Mouse (Mus musculus): Measurements from ENCODE around the gene Pagr1b. TPM values are rescaled to one million over a fixed set of nuclear protein-coding genes. Genes with fewer than 3 reads are reported as not detected.

Gene Pagr1b
- total and polyA plus RNA-seq, 2 experiments, result 0.49 to 0.74 TPM

DNA sequence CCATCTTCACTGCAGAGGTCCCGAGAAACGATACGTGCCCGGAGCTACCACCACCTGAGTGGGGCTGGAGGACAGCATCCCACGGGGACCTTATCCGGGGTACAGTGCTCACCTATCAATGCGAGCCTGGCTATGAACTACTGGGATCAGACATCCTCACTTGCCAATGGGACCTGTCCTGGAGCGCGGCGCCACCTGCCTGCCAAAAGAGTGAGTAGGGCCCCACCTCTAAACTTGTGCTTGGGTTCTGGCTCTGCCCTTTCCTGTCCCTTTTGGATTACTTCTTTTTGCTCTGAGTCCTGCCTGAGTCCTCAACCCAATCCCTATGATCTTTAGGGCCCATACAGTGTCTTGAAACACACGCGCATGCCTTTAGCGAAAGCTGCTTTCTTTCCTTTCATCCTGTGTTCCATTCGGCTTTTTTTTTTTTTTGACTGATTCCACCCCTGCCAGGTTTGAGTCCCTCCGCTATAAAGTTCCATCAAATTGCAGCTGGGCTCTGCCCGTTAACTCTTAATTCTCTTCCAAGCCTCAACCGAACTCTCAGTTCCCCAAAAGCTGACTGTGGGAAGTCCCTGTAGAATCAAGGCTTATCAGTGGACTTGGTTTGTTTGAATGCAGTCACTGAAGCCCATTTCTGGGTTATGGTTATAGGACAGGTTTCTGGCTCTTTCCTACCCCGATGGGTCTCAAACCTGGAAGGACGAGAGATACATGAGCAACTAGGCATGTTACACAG is 52.6 kb downstream of the Pagr1b start:
- TF ChIP-seq POLR2A (IDR thresholded peaks at IDR 0.05; ENCODE audit: extremely low read depth, insufficient read depth, low read length), result no peak
- TF ChIP-seq CTCF (IDR thresholded peaks at IDR 0.05; ENCODE audit: low read depth, low read length), result peak; percentile 80

DNA sequence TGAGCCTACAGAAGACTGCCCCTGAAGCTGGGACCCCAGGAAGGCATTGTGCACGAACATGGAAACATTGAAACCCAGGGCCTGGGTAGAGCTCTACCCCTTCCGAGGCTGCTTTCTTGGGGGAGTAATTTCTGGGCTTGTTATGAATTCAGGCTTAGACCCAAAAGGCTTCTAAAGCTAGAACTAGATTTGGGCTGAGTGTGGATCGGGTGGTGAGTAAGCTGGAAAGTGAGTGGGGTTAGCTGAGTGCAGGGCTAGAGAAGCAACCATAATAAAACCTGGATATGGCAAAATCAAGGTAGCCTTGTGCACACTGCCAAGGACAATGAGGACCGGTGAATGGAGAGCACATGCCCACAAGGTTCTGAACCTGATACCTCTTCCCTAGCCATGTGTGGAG is 54.3 kb downstream of the Pagr1b start:
- H3K36me3 ChIP-seq (ENCODE audit: control insufficient read depth, insufficient read depth, low read length), result no peaks in the 10 kb centered on the region
- H3K4me3 ChIP-seq (ENCODE audit: insufficient read depth, low read depth, low read length), result no peak overlapping the region
- H3K79me2 ChIP-seq (ENCODE audit: control insufficient read depth, insufficient read depth, low read length), result no peaks in the 10 kb centered on the region
- no peaks in the 10 kb centered on the region for H3K27me3 ChIP-seq (ENCODE audit: control insufficient read depth, insufficient read depth, low read length)
- 93% methylated on average over 4 of the region's 4 CpGs for WGBS
- TF ChIP-seq CTCF (IDR thresholded peaks at IDR 0.05; ENCODE audit: low read depth, low read length), result no peak
- TF ChIP-seq POLR2A (IDR thresholded peaks at IDR 0.05; ENCODE audit: extremely low read depth, insufficient read depth, low read length), result no peak
- H3K9ac ChIP-seq (ENCODE audit: low read depth, low read length), result no peak overlapping the region
- no peak for DNase-seq (ENCODE audit: extremely low read depth, low read depth, low spot score)
- H3K4me1 ChIP-seq (ENCODE audit: control insufficient read depth, insufficient read depth, low read length), result no peaks in the 10 kb centered on the region
- no peak overlapping the region for H3K27ac ChIP-seq (replicated peaks; ENCODE audit: insufficient read depth, low read depth, low read length)

More for the DNA sequence above, 52.6 kb downstream of the Pagr1b start:
- peak; percentile 18 for DNase-seq (ENCODE audit: extremely low read depth, low read depth, low spot score)
- WGBS, result 35% methylated on average over 19 of the region's 19 CpGs
- Histone ChIP-seq H3K4me1 (ENCODE audit: control insufficient read depth, insufficient read depth, low read length) (no peaks in the 10 kb centered on the region), H3K36me3 (ENCODE audit: control insufficient read depth, insufficient read depth, low read length) (no peaks in the 10 kb centered on the region), H3K27ac (replicated peaks; ENCODE audit: insufficient read depth, low read depth, low read length) (no peak overlapping the region), H3K79me2 (ENCODE audit: control insufficient read depth, insufficient read depth, low read length) (no peaks in the 10 kb centered on the region), H3K9ac (ENCODE audit: low read depth, low read length) (no peak overlapping the region), H3K4me3 (ENCODE audit: insufficient read depth, low read depth, low read length) (no peak overlapping the region), H3K27me3 (ENCODE audit: control insufficient read depth, insufficient read depth, low read length) (no peaks in the 10 kb centered on the region)

- 92% methylated on average over 5 of the region's 5 CpGs for WGBS
- no peak overlapping the region for H3K27ac ChIP-seq (replicated peaks; ENCODE audit: insufficient read depth, low read depth, low read length)
- H3K4me1 ChIP-seq (ENCODE audit: control insufficient read depth, insufficient read depth, low read length), result no peaks in the 10 kb centered on the region
- no peaks in the 10 kb centered on the region for H3K27me3 ChIP-seq (ENCODE audit: control insufficient read depth, insufficient read depth, low read length)
- no peak for TF ChIP-seq CTCF (IDR thresholded peaks at IDR 0.05; ENCODE audit: low read depth, low read length)
- no peak for TF ChIP-seq POLR2A (IDR thresholded peaks at IDR 0.05; ENCODE audit: extremely low read depth, insufficient read depth, low read length)
- no peaks in the 10 kb centered on the region for H3K79me2 ChIP-seq (ENCODE audit: control insufficient read depth, insufficient read depth, low read length)
- no peak overlapping the region for H3K4me3 ChIP-seq (ENCODE audit: insufficient read depth, low read depth, low read length)
- no peak for DNase-seq (ENCODE audit: extremely low read depth, low read depth, low spot score)
- H3K36me3 ChIP-seq (ENCODE audit: control insufficient read depth, insufficient read depth, low read length), result no peaks in the 10 kb centered on the region
- H3K9ac ChIP-seq (ENCODE audit: low read depth, low read length), result no peak overlapping the region
Observed at GRCm38 (mm10) chr7:126961095-126961494, 55.2 kb downstream of the Pagr1b start.

DNA sequence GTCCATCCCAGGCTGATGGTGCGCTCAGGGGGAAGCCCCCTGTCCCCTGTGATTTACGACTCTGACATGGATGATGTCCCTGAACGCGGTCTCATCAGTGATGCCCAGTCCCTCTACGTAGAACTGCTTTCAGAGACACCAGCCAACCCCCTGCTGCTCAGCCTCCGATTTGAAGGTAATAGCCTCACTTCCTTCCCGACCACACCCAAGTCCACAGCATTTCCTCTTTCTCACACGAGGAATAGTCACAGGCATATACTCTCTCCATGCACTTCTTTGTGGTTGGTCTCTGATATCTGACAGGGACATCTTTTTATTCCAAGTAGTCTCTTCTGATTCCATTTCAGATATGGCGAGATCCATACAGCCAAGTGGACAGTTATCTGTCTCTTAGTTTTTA is 56.5 kb downstream of the Pagr1b start:
- Histone ChIP-seq H3K79me2 (ENCODE audit: control insufficient read depth, insufficient read depth, low read length) (no peaks in the 10 kb centered on the region), H3K36me3 (ENCODE audit: control insufficient read depth, insufficient read depth, low read length) (no peaks in the 10 kb centered on the region), H3K4me1 (ENCODE audit: control insufficient read depth, insufficient read depth, low read length) (no peaks in the 10 kb centered on the region), H3K4me3 (ENCODE audit: insufficient read depth, low read depth, low read length) (no peak overlapping the region), H3K27ac (replicated peaks; ENCODE audit: insufficient read depth, low read depth, low read length) (no peak overlapping the region), H3K27me3 (ENCODE audit: control insufficient read depth, insufficient read depth, low read length) (no peaks in the 10 kb centered on the region), H3K9ac (ENCODE audit: low read depth, low read length) (no peak overlapping the region)
- WGBS, result 75% methylated on average over 9 of the region's 9 CpGs
- DNase-seq (ENCODE audit: extremely low read depth, low read depth, low spot score), result no peak
- TF ChIP-seq CTCF (IDR thresholded peaks at IDR 0.05; ENCODE audit: low read depth, low read length) (no peak), POLR2A (IDR thresholded peaks at IDR 0.05; ENCODE audit: extremely low read depth, insufficient read depth, low read length) (no peak)

- no peak for DNase-seq (ENCODE audit: extremely low read depth, low read depth, low spot score)
- H3K79me2 ChIP-seq (ENCODE audit: control insufficient read depth, insufficient read depth, low read length), result no peaks in the 10 kb centered on the region
- H3K9ac ChIP-seq (ENCODE audit: low read depth, low read length), result no peak overlapping the region
- no peaks in the 10 kb centered on the region for H3K36me3 ChIP-seq (ENCODE audit: control insufficient read depth, insufficient read depth, low read length)
- no peak overlapping the region for H3K4me3 ChIP-seq (ENCODE audit: insufficient read depth, low read depth, low read length)
- no peaks in the 10 kb centered on the region for H3K4me1 ChIP-seq (ENCODE audit: control insufficient read depth, insufficient read depth, low read length)
- TF ChIP-seq POLR2A (IDR thresholded peaks at IDR 0.05; ENCODE audit: extremely low read depth, insufficient read depth, low read length) (no peak), CTCF (IDR thresholded peaks at IDR 0.05; ENCODE audit: low read depth, low read length) (no peak)
- peaks cover 6% of the 10 kb centered on the region; the same call in 1 of the 2 replicates for H3K27me3 ChIP-seq (ENCODE audit: control insufficient read depth, insufficient read depth, low read length)
- H3K27ac ChIP-seq (replicated peaks; ENCODE audit: insufficient read depth, low read depth, low read length), result no peak overlapping the region
- 53% methylated on average over 3 of the region's 3 CpGs for WGBS
Observed at GRCm38 (mm10) chr7:126955125-126955524, 61.2 kb downstream of the Pagr1b start.

GRCm38 (mm10) chr7:126952646-126953045 is 63.6 kb downstream of the Pagr1b start:
- WGBS, result 2% methylated on average over 8 of the region's 8 CpGs
- H3K4me3 ChIP-seq (ENCODE audit: insufficient read depth, low read depth, low read length), result no peak overlapping the region
- H3K36me3 ChIP-seq (ENCODE audit: control insufficient read depth, insufficient read depth, low read length), result no peaks in the 10 kb centered on the region
- H3K27me3 ChIP-seq (ENCODE audit: control insufficient read depth, insufficient read depth, low read length), result peaks cover 6% of the 10 kb centered on the region; the same call in 1 of the 2 replicates
- no peaks in the 10 kb centered on the region; the same call in 1 of the 2 replicates for H3K4me1 ChIP-seq (ENCODE audit: control insufficient read depth, insufficient read depth, low read length)
- H3K27ac ChIP-seq (replicated peaks; ENCODE audit: insufficient read depth, low read depth, low read length), result no peak overlapping the region
- TF ChIP-seq CTCF (IDR thresholded peaks at IDR 0.05; ENCODE audit: low read depth, low read length), result no peak
- TF ChIP-seq POLR2A (IDR thresholded peaks at IDR 0.05; ENCODE audit: extremely low read depth, insufficient read depth, low read length), result no peak
- H3K79me2 ChIP-seq (ENCODE audit: control insufficient read depth, insufficient read depth, low read length), result no peaks in the 10 kb centered on the region
- no peak for DNase-seq (ENCODE audit: extremely low read depth, low read depth, low spot score)
- H3K9ac ChIP-seq (ENCODE audit: low read depth, low read length), result no peak overlapping the region

Measured in liver, adult 2 months (tissue).